Mouse (Mus musculus): ENCODE measurements around the gene Aggf1. TPM values are rescaled to one million over a fixed set of nuclear protein-coding genes. Genes with fewer than 3 reads are reported as not detected.
A peak's percentile ranks its signal among the peaks of the same experiment; 100 is the strongest.

The Aggf1 gene
- polyA plus RNA-seq, 1 experiment = 22.5 TPM

DNA sequence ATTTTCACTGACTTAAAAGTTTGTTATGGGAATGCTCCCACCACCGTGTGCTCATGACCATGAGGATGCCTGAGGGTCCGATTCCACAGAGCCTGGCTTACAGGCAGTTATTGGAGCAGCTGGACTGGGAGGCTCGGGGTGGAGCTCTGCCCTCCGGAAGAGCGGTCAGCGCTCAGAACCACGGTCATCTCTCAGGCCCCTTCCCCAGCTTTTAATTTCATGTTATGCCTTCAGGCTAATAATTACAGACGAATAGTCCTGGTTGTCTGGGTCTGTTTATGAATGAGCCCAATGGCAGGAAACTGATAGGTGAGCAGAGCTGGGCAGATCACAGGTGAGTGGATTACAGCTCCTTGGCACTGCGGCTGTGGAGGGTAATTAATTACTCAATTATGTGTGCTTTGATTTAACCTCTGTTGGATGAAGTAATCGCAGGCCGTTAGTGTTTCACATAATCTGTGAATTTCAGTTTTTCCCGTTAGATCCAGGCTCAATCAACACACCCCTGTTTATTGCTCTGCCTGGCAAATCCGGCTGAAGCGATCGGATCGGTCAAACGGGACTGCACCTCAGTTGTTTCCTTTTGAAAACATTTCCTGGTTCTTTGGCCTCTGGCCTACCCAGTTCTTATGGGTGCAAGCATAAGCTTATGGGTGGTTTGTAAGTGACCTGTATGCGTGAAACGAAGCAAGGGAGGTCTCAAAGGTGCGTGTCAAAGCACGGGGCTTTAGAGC, 48.4 kb downstream of the Aggf1 start:
- Histone ChIP-seq H3K36me3 (ENCODE audit: control insufficient read depth, insufficient read depth, low read length) (no peaks in the 10 kb centered on the region), H3K4me3 (ENCODE audit: control insufficient read depth, insufficient read depth, low read length) (no peak overlapping the region), H3K27me3 (ENCODE audit: control insufficient read depth, insufficient read depth, low read length) (no peaks in the 10 kb centered on the region), H3K4me1 (replicated peaks; ENCODE audit: control insufficient read depth, insufficient read depth, low read length) (peaks cover 6% of the 10 kb centered on the region), H3K27ac (ENCODE audit: control insufficient read depth, insufficient read depth, low read length) (no peak overlapping the region)
- DNase-seq = no peak
- no peak for TF ChIP-seq POLR2A (IDR thresholded peaks at IDR 0.05; ENCODE audit: control insufficient read depth, extremely low read depth, insufficient read depth, low read length, poor library complexity)
- TF ChIP-seq CTCF (IDR thresholded peaks at IDR 0.05; ENCODE audit: borderline replicate concordance, control insufficient read depth, extremely low read depth, insufficient read depth, low read length, poor library complexity) = no peak
- 75% methylated on average over 21 of the region's 21 CpGs for WGBS

DNA sequence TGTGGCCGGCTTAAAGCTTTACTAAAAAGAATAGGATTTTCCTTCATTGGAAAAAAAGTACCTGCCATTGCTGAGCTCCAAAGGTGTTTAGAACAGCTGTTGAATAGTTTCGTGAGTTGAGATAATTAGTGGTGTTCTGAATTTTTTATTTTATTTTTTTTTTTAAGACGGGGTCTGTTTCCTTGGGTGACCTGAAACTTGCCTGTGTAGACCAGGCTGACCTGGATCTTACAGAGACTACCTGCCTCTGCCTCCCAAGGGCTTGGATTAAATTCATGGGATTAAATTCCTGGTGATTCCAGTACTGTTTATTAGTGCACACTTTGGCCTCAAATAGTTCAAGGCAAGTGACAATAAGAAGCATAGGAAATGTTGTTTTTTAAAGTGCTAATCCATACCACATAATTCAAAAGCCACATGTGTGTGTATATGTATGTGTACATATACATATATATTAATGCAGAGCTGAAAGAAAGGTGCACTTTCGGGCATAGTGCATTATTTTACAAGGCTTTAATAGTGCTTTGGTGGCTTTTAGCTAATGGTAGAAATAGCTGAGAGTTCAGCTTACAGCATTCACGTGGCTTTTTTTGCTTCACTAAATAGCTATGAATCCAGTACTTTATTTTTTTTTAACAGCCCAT, 49.1 kb downstream of the Aggf1 start:
- WGBS = 27% methylated on average over 5 of the region's 5 CpGs

GRCm38 (mm10) chr13:95325080-95325906, 49.9 kb downstream of the Aggf1 start:
- Histone ChIP-seq H3K27ac (ENCODE audit: control insufficient read depth, insufficient read depth, low read length) (no peak overlapping the region), H3K36me3 (ENCODE audit: control insufficient read depth, insufficient read depth, low read length) (no peaks in the 10 kb centered on the region), H3K4me3 (ENCODE audit: control insufficient read depth, insufficient read depth, low read length) (peak overlapping the region; percentile 83), H3K4me1 (replicated peaks; ENCODE audit: control insufficient read depth, insufficient read depth, low read length) (peaks cover 6% of the 10 kb centered on the region), H3K27me3 (ENCODE audit: control insufficient read depth, insufficient read depth, low read length) (no peaks in the 10 kb centered on the region)
- under 1% methylated on average over 63 of the region's 63 CpGs for WGBS
- TF ChIP-seq POLR2A (IDR thresholded peaks at IDR 0.05; ENCODE audit: control insufficient read depth, extremely low read depth, insufficient read depth, low read length, poor library complexity) = no peak
- 0 out of 2 replicates have a peak, but pooled peaks have one; percentile 9 for TF ChIP-seq CTCF (IDR thresholded peaks at IDR 0.05; ENCODE audit: borderline replicate concordance, control insufficient read depth, extremely low read depth, insufficient read depth, low read length, poor library complexity)
- DNase-seq = peak; percentile 63

More for the DNA sequence above, 49.1 kb downstream of the Aggf1 start:
- H3K27me3 ChIP-seq (ENCODE audit: control insufficient read depth, insufficient read depth, low read length) = no peaks in the 10 kb centered on the region
- H3K27ac ChIP-seq (ENCODE audit: control insufficient read depth, insufficient read depth, low read length) = no peak overlapping the region
- H3K4me1 ChIP-seq (replicated peaks; ENCODE audit: control insufficient read depth, insufficient read depth, low read length) = peaks cover 6% of the 10 kb centered on the region
- peak overlapping the region; percentile 83 for H3K4me3 ChIP-seq (ENCODE audit: control insufficient read depth, insufficient read depth, low read length)
- no peaks in the 10 kb centered on the region for H3K36me3 ChIP-seq (ENCODE audit: control insufficient read depth, insufficient read depth, low read length)
- no peak for TF ChIP-seq CTCF (IDR thresholded peaks at IDR 0.05; ENCODE audit: borderline replicate concordance, control insufficient read depth, extremely low read depth, insufficient read depth, low read length, poor library complexity)
- no peak for TF ChIP-seq POLR2A (IDR thresholded peaks at IDR 0.05; ENCODE audit: control insufficient read depth, extremely low read depth, insufficient read depth, low read length, poor library complexity)
- DNase-seq = no peak

- Histone ChIP-seq H3K4me3 (ENCODE audit: control insufficient read depth, insufficient read depth, low read length) (peak overlapping the region; percentile 83), H3K27ac (ENCODE audit: control insufficient read depth, insufficient read depth, low read length) (no peak overlapping the region), H3K36me3 (ENCODE audit: control insufficient read depth, insufficient read depth, low read length) (no peaks in the 10 kb centered on the region), H3K4me1 (replicated peaks; ENCODE audit: control insufficient read depth, insufficient read depth, low read length) (peaks cover 6% of the 10 kb centered on the region), H3K27me3 (ENCODE audit: control insufficient read depth, insufficient read depth, low read length) (no peaks in the 10 kb centered on the region)
- TF ChIP-seq POLR2A (IDR thresholded peaks at IDR 0.05; ENCODE audit: control insufficient read depth, extremely low read depth, insufficient read depth, low read length, poor library complexity) (no peak), CTCF (IDR thresholded peaks at IDR 0.05; ENCODE audit: borderline replicate concordance, control insufficient read depth, extremely low read depth, insufficient read depth, low read length, poor library complexity) (no peak)
- DNase-seq = peak; percentile 31
- WGBS = under 1% methylated on average over 22 of the region's 22 CpGs
Observed at GRCm38 (mm10) chr13:95324626-95325079, 50.5 kb downstream of the Aggf1 start.

GRCm38 (mm10) chr13:95323950-95324625, 51.1 kb downstream of the Aggf1 start:
- DNase-seq = peak; percentile 68
- Histone ChIP-seq H3K27ac (ENCODE audit: control insufficient read depth, insufficient read depth, low read length) (no peak overlapping the region), H3K4me3 (ENCODE audit: control insufficient read depth, insufficient read depth, low read length) (peak overlapping the region; percentile 83), H3K27me3 (ENCODE audit: control insufficient read depth, insufficient read depth, low read length) (no peaks in the 10 kb centered on the region), H3K36me3 (ENCODE audit: control insufficient read depth, insufficient read depth, low read length) (no peaks in the 10 kb centered on the region), H3K4me1 (replicated peaks; ENCODE audit: control insufficient read depth, insufficient read depth, low read length) (peaks cover 6% of the 10 kb centered on the region)
- TF ChIP-seq CTCF (IDR thresholded peaks at IDR 0.05; ENCODE audit: borderline replicate concordance, control insufficient read depth, extremely low read depth, insufficient read depth, low read length, poor library complexity) = no peak
- no peak for TF ChIP-seq POLR2A (IDR thresholded peaks at IDR 0.05; ENCODE audit: control insufficient read depth, extremely low read depth, insufficient read depth, low read length, poor library complexity)
- 24% methylated on average over 15 of the region's 15 CpGs for WGBS
